Mouse (Mus musculus): ENCODE data around the gene Mafk.

- no peak for TF ChIP-seq CTCF (IDR thresholded peaks at IDR 0.05)
- no peak for TF ChIP-seq POLR2A (IDR thresholded peaks at IDR 0.05; ENCODE audit: insufficient read depth, low read depth, low read length)
- peak; percentile 83 for TF ChIP-seq EP300 (IDR thresholded peaks at IDR 0.05; ENCODE audit: insufficient read depth, low read depth, low read length)
Observed at GRCm38 (mm10) chr5:139797473-139798167, 6.3 kb downstream of the Mafk start.
